Mouse (Mus musculus) 3T3-L1 (cell line): ENCODE measurements around the gene Unc13b.
A peak's percentile ranks its signal among the peaks of the same experiment; 100 is the strongest.

Experiments
- DNase-seq: peaks from one replicate; pipeline ENCODE4 v3.0.0-alpha.2; 2015; ENCODE audit warnings: low read depth, low spot score

The Unc13b gene

GRCm38 (mm10) chr4:43309696-43310338 is 251.1 kb downstream of the Unc13b start:
- DNase-seq = peak; percentile 11
